Mouse (Mus musculus) embryonic facial prominence, embryonic 14.5 days (tissue): ENCODE results near the gene Rps28. TPM values are rescaled to one million over a fixed set of nuclear protein-coding genes. Genes with fewer than 3 reads are reported as not detected.

Experiments
- ATAC-seq: fragments of 200-750 bp; cut with Nextera tagmentation; 2 replicates; pipeline ENCODE4 v1.8.0; 2017; ENCODE audit warnings: low read depth, moderate number of reproducible peaks, moderate TSS enrichment
- DNase-seq: peaks from one replicate; pipeline ENCODE4 v3.0.0-alpha.2; 2015; ENCODE audit warnings: low spot score
- H3K27ac ChIP-seq: fragments of 300-500 bp; sonication (generic); replicated peaks from 2 replicates; pipeline ENCODE4 v1.5.1; 2014; ENCODE audit warnings: low read depth, mild to moderate bottlenecking, low read length, moderate library complexity
- H3K27me3 ChIP-seq: fragments of 300-500 bp; sonication (generic); replicated peaks from 2 replicates; pipeline ENCODE4 v1.6.1; 2014; ENCODE audit warnings: low read length; ENCODE audit not compliant: control insufficient read depth, insufficient read depth
- H3K36me3 ChIP-seq: fragments of 300-500 bp; sonication (generic); 2 replicates; pipeline ENCODE4 v1.6.1; 2014; ENCODE audit warnings: low read length, mixed read lengths; ENCODE audit not compliant: control insufficient read depth, insufficient read depth
- H3K4me1 ChIP-seq: fragments of 300-500 bp; sonication (generic); 2 replicates; pipeline ENCODE4 v1.6.1; 2014; ENCODE audit warnings: antibody characterized with exemption, low read length; ENCODE audit not compliant: control insufficient read depth, insufficient read depth
- H3K4me2 ChIP-seq: fragments of 300-500 bp; sonication (generic); 2 replicates; pipeline ENCODE4 v1.6.1; 2014; ENCODE audit warnings: low read depth, mild to moderate bottlenecking, low read length, moderate library complexity, mixed read lengths
- H3K4me3 ChIP-seq: fragments of 300-500 bp; sonication (generic); 2 replicates; pipeline ENCODE4 v1.5.1; 2014; ENCODE audit warnings: low read depth, mild to moderate bottlenecking, low read length
- H3K9ac ChIP-seq: fragments of 300-500 bp; sonication (generic); 2 replicates; pipeline ENCODE4 v1.6.1; 2014; ENCODE audit warnings: low read depth, mild to moderate bottlenecking, low read length, moderate library complexity, mixed read lengths
- H3K9me3 ChIP-seq: fragments of 300-500 bp; sonication (generic); 2 replicates; pipeline ENCODE4 v1.6.1; 2016; ENCODE audit warnings: low read length; ENCODE audit not compliant: control insufficient read depth
- WGBS: fragments of 180-500 bp; shearing (Covaris S2); extraction: QIAGEN DNeasy Blood & Tissue Kit; methylation state at CpG from one replicate; pipeline ENCODE4 v1.1.7; 2014; 5-methylcytosine and 5-hydroxymethylcytosine counted together
- polyA plus RNA-seq: library from polyadenylated mRNA; unstranded; fragments of >200 nt; fragmentation: Nextera tagmentation; extraction: Ambion mirVana; gene quantifications from 2 replicates; pipeline ENCODE4 v1.2.1, GENCODE M21; 2014

Gene Rps28
- polyA plus RNA-seq, 1 experiment from 2014 or later = 1,307 TPM

DNA sequence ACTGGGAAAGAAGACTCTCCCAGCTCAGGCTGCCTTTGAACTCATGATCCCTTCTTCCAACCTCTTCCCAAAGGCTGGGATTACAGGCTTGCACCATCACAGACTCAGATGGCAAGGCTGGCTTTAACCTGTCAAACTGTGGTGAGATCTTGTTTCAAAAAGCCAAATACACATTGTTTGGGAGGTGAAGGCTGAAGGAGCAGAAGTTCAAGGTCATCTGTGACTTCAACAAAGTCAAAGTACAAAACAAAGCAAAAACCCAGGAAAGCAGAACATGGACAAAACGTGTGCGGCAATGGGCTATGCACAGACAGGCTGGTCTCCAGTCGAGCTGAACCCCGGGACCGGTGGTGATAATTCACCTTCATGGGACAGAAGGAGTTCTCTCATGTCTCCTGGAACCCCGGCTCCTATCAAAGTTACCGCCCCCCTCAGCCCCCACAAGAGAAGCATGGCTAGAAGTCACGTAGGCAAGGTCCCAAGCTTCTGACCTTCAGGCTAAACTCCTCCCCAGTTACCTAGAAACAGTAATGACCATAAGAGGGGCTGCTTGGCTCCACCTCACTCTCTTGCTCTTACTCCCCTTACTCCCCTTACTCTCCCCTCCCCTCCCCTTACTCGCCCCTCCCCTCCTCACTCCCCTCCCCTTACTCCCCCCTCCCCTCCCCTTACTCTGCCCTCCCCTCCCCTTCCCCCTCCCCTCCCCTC is 17.0 kb downstream of the Rps28 start:
- no peaks in the 10 kb centered on the region for H3K9me3 ChIP-seq
- no peaks in the 10 kb centered on the region for H3K36me3 ChIP-seq
- 57% methylated on average over 8 of the region's 9 CpGs for WGBS
- H3K27ac ChIP-seq = no peak overlapping the region
- no peak overlapping the region for H3K4me2 ChIP-seq
- DNase-seq (no peak), ATAC-seq (no peak)
- H3K4me1 ChIP-seq = no peaks in the 10 kb centered on the region
- no peak overlapping the region for H3K9ac ChIP-seq
- H3K4me3 ChIP-seq = no peak overlapping the region
- no peaks in the 10 kb centered on the region for H3K27me3 ChIP-seq

DNA sequence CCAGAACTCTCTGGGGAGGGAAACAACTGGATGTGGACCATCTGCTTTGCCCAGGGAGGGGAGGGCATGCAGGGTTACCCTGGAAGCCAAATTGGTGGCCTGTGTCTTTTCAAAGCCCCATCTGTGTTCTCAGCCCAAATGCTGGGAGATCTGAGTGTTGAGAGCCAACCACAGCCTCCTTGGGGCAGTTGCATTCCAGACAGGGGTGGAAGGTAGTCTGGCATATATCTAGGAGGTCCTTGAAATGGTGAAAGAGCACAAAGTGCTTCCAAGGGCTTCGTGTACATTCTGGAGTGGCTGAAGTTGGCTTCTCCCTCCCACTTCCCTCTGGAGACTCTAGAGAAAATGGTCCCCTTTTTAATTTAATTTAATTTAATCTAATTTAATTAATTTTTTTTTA is 19.6 kb downstream of the Rps28 start:
- whole genome bisulfite sequencing = 56% methylated on average over 1 of the region's 1 CpGs

DNA sequence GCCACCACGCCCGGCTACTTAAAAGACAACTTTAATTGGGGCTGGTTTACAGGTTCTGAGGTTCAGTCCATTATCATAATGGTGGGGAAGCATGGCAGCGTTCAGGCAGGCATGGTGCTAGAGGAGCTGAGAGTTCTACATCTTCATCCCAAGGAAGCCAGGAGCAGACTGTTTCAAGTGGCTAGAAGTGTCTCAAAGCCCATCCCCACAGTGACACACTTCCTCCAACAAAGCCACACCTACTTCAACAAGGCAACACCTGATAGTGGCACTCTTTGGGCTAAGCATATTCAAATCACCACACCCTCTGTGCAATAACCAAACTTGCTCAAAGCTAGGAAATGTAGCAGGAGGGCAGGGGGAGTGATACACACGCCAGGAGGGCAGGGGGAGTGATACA is 20.2 kb downstream of the Rps28 start:
- H3K27me3 ChIP-seq = no peaks in the 10 kb centered on the region
- H3K4me3 ChIP-seq = no peak overlapping the region
- no peak overlapping the region for H3K27ac ChIP-seq
- no peak for DNase-seq
- H3K4me1 ChIP-seq = no peaks in the 10 kb centered on the region
- ATAC-seq = no peak
- WGBS = 63% methylated on average over 4 of the region's 4 CpGs
- no peak overlapping the region for H3K4me2 ChIP-seq
- no peak overlapping the region for H3K9ac ChIP-seq
- no peaks in the 10 kb centered on the region for H3K9me3 ChIP-seq
- no peaks in the 10 kb centered on the region for H3K36me3 ChIP-seq

More for the DNA sequence above, 19.6 kb downstream of the Rps28 start:
- DNase-seq (no peak), ATAC-seq (no peak)
- no peaks in the 10 kb centered on the region for H3K9me3 ChIP-seq
- H3K27me3 ChIP-seq = no peaks in the 10 kb centered on the region
- H3K4me1 ChIP-seq = no peaks in the 10 kb centered on the region
- no peaks in the 10 kb centered on the region for H3K36me3 ChIP-seq
- H3K4me2 ChIP-seq = no peak overlapping the region
- no peak overlapping the region for H3K4me3 ChIP-seq
- H3K27ac ChIP-seq = no peak overlapping the region
- no peak overlapping the region for H3K9ac ChIP-seq

DNA sequence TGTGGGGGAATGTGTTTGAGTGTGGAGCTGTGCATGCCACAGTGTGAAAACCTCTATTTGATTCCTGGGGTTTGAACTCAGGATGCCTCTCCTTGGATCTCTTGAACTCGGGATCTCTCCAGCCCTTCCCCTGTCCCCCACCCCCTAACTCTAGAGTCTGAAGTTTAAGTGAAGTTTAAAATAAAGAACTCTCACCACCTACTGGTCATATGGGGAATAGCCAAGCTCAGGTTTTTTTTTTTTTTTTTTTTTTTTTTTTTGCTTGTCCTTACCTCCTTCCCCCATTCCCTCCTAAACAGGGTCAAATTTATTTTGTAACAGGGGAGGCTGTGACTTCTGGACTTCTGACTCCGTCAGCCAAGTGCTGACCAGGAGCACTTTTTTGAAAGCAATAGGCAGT is 22.1 kb downstream of the Rps28 start:
- H3K4me1 ChIP-seq = no peaks in the 10 kb centered on the region
- DNase-seq (peak; percentile 33), ATAC-seq (no peak; the same call in 1 of the 2 replicates)
- H3K9ac ChIP-seq = no peak overlapping the region
- 5% methylated on average over 2 of the region's 2 CpGs for WGBS
- no peak overlapping the region for H3K27ac ChIP-seq
- H3K36me3 ChIP-seq = no peaks in the 10 kb centered on the region
- no peak overlapping the region for H3K4me2 ChIP-seq
- H3K27me3 ChIP-seq = no peaks in the 10 kb centered on the region
- no peak overlapping the region for H3K4me3 ChIP-seq
- no peaks in the 10 kb centered on the region for H3K9me3 ChIP-seq

DNA sequence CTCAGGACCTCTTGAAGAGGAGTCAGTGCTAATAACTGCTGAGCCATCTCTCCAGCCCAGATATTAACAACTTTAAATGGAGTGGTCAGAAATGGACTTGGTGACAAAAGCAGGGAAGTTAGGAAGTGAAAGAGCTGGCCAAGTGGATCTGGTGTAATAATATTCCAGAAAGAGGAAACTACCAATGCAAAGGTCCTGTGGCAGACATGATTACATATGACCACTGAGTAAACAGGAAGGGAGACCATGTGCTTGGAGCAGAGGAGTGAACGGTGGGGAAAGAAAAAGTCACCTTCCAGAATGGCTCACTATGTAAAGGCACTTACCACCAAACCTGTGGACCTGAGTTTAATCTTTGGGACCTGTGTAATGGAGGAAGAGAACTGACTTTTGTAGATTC is 25.1 kb downstream of the Rps28 start:
- Histone ChIP-seq H3K4me3 (no peak overlapping the region), H3K27ac (no peak overlapping the region), H3K9me3 (no peaks in the 10 kb centered on the region), H3K4me1 (no peaks in the 10 kb centered on the region), H3K4me2 (no peak overlapping the region), H3K36me3 (no peaks in the 10 kb centered on the region), H3K9ac (no peak overlapping the region), H3K27me3 (no peaks in the 10 kb centered on the region)
- DNase-seq = no peak
- ATAC-seq = no peak
- 68% methylated on average over 1 of the region's 1 CpGs for WGBS

DNA sequence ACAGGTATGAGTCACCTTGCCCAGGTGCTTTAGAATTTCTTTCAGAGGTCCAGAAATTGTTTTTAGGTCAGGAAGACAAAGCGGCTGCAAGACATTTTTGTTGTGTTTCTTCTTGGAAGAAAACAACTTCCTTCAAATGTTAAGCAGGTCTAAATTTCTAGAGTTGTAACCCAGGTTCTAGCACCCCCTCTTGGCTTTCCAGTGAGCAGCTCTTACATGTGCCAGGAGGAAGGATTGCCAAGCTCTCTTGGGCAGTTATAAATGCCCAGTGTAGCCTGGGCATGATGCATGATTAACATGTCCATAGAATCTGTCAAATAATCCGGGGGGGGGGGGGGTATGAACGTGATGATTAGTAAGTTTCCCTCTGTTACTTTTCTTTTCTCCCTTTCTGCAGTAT is 26.1 kb downstream of the Rps28 start:
- Histone ChIP-seq H3K27ac (no peak overlapping the region), H3K4me2 (no peak overlapping the region), H3K9ac (no peak overlapping the region), H3K36me3 (no peaks in the 10 kb centered on the region), H3K4me1 (no peaks in the 10 kb centered on the region), H3K9me3 (no peaks in the 10 kb centered on the region), H3K27me3 (no peaks in the 10 kb centered on the region), H3K4me3 (no peak overlapping the region)
- WGBS = 55% methylated on average over 3 of the region's 3 CpGs
- no peak for ATAC-seq
- peak; percentile 60 for DNase-seq

DNA sequence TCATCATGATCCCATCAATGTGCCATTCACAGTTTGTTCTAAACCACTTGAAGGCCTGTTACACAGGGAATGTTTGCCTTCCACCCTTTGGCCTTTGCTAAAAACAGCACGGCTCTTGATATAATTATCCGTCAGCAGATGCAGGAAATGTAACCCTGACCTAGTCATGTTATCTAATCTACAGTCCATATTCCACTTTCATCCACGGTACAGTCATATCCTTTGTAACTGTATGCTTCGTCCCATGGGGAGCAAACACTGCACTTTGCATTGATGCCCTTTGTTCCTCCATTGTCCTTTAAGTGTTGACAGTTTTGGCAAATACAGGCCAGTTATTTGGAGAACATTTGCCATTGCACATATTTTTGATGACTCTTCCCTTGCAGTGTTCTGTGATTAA is 35.6 kb downstream of the Rps28 start:
- Histone ChIP-seq H3K4me2 (no peak overlapping the region), H3K4me1 (0 out of 2 replicates have a peak, but pooled peaks cover under 1% of the 10 kb centered on the region), H3K9ac (no peak overlapping the region), H3K9me3 (no peaks in the 10 kb centered on the region), H3K27me3 (no peaks in the 10 kb centered on the region), H3K4me3 (no peak overlapping the region), H3K36me3 (no peaks in the 10 kb centered on the region), H3K27ac (no peak overlapping the region)
- ATAC-seq (no peak), DNase-seq (peak; percentile 19)
- WGBS = 60% methylated on average over 4 of the region's 4 CpGs

DNA sequence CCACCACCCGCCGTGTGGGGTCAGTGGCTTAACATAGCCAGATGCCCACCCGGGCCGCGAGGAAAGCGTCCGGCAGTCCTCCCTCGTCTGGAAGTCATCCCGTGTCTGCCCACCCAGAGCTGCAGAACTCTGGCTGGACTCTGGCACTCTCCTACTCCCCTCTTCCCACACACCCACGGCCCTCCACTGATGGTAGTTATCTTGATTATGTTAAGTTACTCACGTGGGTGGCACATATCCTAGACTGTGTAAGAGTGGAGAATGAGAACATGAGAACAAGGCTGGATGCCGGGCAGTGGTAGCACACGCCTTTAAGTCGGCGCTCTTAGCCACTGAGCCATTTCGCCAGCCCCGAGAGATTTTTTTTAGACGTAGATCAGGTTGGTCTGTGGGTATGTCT is 38.0 kb downstream of the Rps28 start:
- Histone ChIP-seq H3K27me3 (no peaks in the 10 kb centered on the region), H3K4me3 (no peak overlapping the region), H3K9ac (no peak overlapping the region), H3K36me3 (no peaks in the 10 kb centered on the region), H3K27ac (no peak overlapping the region), H3K4me2 (no peak overlapping the region), H3K9me3 (no peaks in the 10 kb centered on the region), H3K4me1 (peaks cover 22% of the 10 kb centered on the region)
- ATAC-seq (no peak), DNase-seq (no peak)
- WGBS = 83% methylated on average over 18 of the region's 18 CpGs

DNA sequence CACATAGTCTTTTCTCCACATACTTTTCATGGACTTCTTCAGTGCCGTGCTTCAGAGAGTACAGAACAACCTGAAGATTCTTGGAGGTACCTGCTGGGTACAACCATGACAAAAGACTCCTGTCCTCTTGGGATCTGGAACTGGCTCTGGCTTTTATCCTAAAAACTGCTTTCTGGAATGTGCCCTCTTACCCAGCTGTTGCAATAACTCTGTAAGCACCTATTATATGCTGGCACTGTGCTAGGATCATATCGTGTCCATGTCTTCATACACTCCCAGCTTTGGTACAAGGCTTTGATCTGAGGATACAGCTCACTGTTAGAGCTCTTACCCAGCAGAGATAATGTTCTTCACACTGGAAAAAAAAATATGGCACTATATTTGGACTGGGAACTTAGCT is 39.4 kb downstream of the Rps28 start:
- 76% methylated on average over 2 of the region's 2 CpGs for WGBS

More for the DNA sequence above, 39.4 kb downstream of the Rps28 start:
- no peak overlapping the region for H3K9ac ChIP-seq
- no peak overlapping the region for H3K4me3 ChIP-seq
- peaks cover 33% of the 10 kb centered on the region for H3K4me1 ChIP-seq
- DNase-seq = no peak
- ATAC-seq = no peak
- no peaks in the 10 kb centered on the region for H3K27me3 ChIP-seq
- no peak overlapping the region for H3K27ac ChIP-seq
- no peaks in the 10 kb centered on the region for H3K9me3 ChIP-seq
- H3K36me3 ChIP-seq = no peaks in the 10 kb centered on the region
- no peak overlapping the region for H3K4me2 ChIP-seq
